Mouse (Mus musculus) forebrain, embryonic 11.5 days (tissue): ENCODE results near the gene Tgtp1. TPM values are rescaled to one million over a fixed set of nuclear protein-coding genes. Genes with fewer than 3 reads are reported as not detected.
"Not testable (repeated sequence)": the region's sequence is repeated elsewhere in the genome, so short reads cannot be mapped to it uniquely, and the experiment has no call there.

Source experiments
- ATAC-seq: fragments of 200-750 bp; cut with Nextera tagmentation; replicated peaks from 2 replicates; pipeline ENCODE4 v1.8.0; 2017; ENCODE audit warnings: moderate TSS enrichment; ENCODE audit not compliant: low FRiP score
- DNase-seq: peaks from one replicate; pipeline ENCODE4 v3.0.0-alpha.2; 2017; ENCODE audit warnings: low spot score
- H3K27ac ChIP-seq: fragments of 300-500 bp; sonication (generic); 2 replicates; pipeline ENCODE4 v1.5.1; 2014; ENCODE audit warnings: low read depth, low read length
- H3K27me3 ChIP-seq: fragments of 300-500 bp; sonication (generic); 2 replicates; pipeline ENCODE4 v1.6.1; 2014; ENCODE audit warnings: mild to moderate bottlenecking, low read length, mixed read lengths; ENCODE audit not compliant: control insufficient read depth, insufficient read depth
- H3K36me3 ChIP-seq: fragments of 300-500 bp; sonication (generic); 2 replicates; pipeline ENCODE4 v1.6.1; 2014; ENCODE audit warnings: mild to moderate bottlenecking, low read length, moderate library complexity, mixed read lengths; ENCODE audit not compliant: control insufficient read depth, insufficient read depth
- H3K4me1 ChIP-seq: fragments of 300-500 bp; sonication (generic); replicated peaks from 2 replicates; pipeline ENCODE4 v1.6.1; 2014; ENCODE audit warnings: low read length, mixed read lengths; ENCODE audit not compliant: control insufficient read depth, insufficient read depth
- H3K4me2 ChIP-seq: fragments of 300-500 bp; sonication (generic); 2 replicates; pipeline ENCODE4 v1.6.1; 2014; ENCODE audit warnings: low read depth, mild to moderate bottlenecking, low read length, moderate library complexity, mixed read lengths; ENCODE audit not compliant: severe bottlenecking
- H3K4me3 ChIP-seq: fragments of 300-500 bp; sonication (generic); 2 replicates; pipeline ENCODE4 v1.5.1; 2014; ENCODE audit warnings: low read depth, low read length
- H3K9ac ChIP-seq: fragments of 300-500 bp; sonication (generic); 2 replicates; pipeline ENCODE4 v1.6.1; 2014; ENCODE audit warnings: low read length
- H3K9me3 ChIP-seq: fragments of 300-500 bp; sonication (generic); 2 replicates; pipeline ENCODE4 v1.6.1; 2016; ENCODE audit warnings: low read length, mixed read lengths; ENCODE audit not compliant: control insufficient read depth
- WGBS: fragments of 180-500 bp; shearing (Covaris S2); extraction: QIAGEN DNeasy Blood & Tissue Kit; methylation state at CpG from one replicate; pipeline ENCODE4 v1.1.7; 2014; 5-methylcytosine and 5-hydroxymethylcytosine counted together
- polyA plus RNA-seq: library from polyadenylated mRNA; unstranded; fragments of >200 nt; fragmentation: Nextera tagmentation; extraction: Ambion mirVana; gene quantifications from 2 replicates; pipeline ENCODE4 v1.2.1, GENCODE M21; 2014

The Tgtp1 gene
- polyA plus RNA-seq = not detected in 2 replicates

DNA sequence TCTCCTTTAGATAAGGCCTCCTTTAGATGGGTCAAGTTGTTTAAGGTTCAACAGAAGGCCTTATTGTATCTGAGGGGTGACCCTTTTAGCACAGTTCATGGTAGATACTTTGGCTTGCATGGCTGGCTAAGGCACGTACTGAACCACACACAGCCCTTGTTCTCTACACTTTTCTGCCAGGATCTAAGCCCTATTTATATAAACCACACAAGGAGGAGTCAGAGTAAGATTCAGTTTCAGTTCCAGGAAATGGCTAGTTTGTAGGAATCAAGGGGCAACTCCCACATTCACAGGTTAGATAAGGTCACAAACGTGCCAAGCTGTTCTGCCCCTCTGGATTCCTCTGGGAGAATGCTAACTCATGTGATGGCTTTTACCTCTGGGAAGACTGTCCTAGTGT lies at the start of gene Tgtp1:
Gene Tgtp1, minus strand, starts transcription at position 155 of the 400 bp plus-strand sequence.
- not testable (repeated sequence) for H3K4me1 ChIP-seq, H3K27ac ChIP-seq, H3K9me3 ChIP-seq, ATAC-seq, H3K4me2 ChIP-seq, H3K27me3 ChIP-seq, H3K9ac ChIP-seq, H3K36me3 ChIP-seq, H3K4me3 ChIP-seq, DNase-seq
- 62% methylated on average over 2 of the region's 2 CpGs for WGBS

DNA sequence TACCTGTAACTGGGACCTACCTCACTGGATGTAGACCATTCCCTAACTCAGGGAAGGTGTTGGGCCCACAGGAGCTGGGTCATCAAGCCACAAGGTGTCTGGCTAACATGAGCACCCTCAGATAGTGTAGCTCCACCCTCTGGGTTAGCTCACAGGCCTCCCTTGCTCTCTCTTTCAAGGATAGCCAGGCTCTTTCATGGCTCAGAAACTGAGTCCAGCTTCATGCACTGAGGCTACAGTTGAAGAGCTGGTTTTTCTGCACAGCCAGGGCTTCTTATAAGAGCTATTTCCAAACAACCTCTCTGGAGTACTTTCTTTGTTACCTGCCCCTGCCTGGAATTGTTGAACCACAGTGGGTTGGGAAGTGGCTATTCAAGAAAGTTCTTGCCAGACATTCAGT lies 18.1 kb upstream of the Tgtp1 start:
- not testable (repeated sequence) for H3K36me3 ChIP-seq, H3K9me3 ChIP-seq, H3K27me3 ChIP-seq, ATAC-seq, H3K9ac ChIP-seq, H3K4me2 ChIP-seq, DNase-seq, H3K27ac ChIP-seq, H3K4me3 ChIP-seq, H3K4me1 ChIP-seq

DNA sequence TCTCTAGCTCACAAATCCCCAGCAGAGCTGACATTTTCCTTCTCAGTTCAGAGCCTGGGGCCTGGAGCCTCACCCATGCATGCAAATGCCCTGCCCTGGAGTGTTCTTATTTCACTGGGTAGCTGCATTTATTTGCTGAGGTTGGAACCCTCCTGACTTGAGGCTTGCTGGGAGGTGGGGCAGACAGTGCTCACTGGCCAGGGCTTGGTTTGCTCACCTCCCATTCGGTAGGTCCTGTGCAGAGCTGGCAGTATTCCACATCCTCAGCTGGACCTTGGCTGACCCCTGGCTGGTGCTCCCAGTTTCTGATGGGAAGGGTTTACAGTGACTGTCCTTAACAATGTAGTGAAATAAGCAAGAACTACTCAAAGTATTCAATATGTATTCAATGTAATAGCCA lies 12.8 kb upstream of the Tgtp1 start:
- not testable (repeated sequence) for DNase-seq, H3K36me3 ChIP-seq, H3K27me3 ChIP-seq, H3K27ac ChIP-seq, H3K9ac ChIP-seq, H3K4me3 ChIP-seq, ATAC-seq, H3K4me1 ChIP-seq, H3K9me3 ChIP-seq, H3K4me2 ChIP-seq
- WGBS = 75% methylated on average over 1 of the region's 1 CpGs

DNA sequence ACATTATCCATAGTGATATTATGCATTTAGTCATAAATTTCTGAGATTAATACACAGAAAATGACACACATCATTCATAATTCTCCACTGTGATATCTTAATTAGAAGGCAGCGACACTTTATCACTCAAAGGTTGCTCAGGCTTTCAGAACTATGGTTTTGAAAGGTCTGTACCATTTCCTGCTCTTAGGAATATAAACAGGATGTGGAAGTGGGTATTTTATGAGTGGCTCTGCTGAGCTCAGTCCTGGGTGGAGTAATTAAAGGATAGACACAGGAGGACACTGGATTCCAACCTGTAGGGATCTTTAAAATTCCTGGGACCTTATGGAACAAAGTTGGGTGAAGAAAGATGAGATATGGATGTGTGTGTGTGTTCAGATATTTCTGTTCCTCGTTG lies 12.3 kb upstream of the Tgtp1 start:
- H3K4me1 ChIP-seq, H3K4me2 ChIP-seq, H3K4me3 ChIP-seq, H3K9me3 ChIP-seq, H3K27ac ChIP-seq, H3K36me3 ChIP-seq, ATAC-seq, H3K9ac ChIP-seq, H3K27me3 ChIP-seq, DNase-seq: not testable (repeated sequence)
- WGBS = 84% methylated on average over 2 of the region's 2 CpGs

DNA sequence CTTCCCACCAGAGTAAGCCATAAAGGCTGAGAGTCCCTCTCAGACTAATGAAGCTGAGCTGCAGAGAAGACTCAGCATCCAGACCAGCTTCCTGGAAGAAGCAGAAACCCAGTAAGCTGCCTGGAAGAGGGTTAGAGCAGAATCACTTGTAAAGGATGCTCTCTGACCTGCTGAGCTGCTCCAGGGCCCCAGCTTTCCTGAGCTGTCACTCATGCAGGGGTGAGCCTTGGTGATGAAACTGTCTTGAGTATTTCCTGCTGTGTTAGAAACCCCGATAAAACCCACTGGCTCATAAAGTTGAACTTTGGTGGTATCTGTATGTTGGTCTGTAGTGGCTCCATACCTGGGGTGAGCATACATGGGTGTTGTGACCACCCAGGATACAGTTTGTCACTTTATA lies 6.4 kb upstream of the Tgtp1 start:
- ATAC-seq, H3K27ac ChIP-seq, H3K4me3 ChIP-seq, DNase-seq, H3K4me2 ChIP-seq, H3K27me3 ChIP-seq, H3K9me3 ChIP-seq, H3K9ac ChIP-seq, H3K4me1 ChIP-seq, H3K36me3 ChIP-seq: not testable (repeated sequence)
- WGBS = 87% methylated on average over 1 of the region's 1 CpGs

DNA sequence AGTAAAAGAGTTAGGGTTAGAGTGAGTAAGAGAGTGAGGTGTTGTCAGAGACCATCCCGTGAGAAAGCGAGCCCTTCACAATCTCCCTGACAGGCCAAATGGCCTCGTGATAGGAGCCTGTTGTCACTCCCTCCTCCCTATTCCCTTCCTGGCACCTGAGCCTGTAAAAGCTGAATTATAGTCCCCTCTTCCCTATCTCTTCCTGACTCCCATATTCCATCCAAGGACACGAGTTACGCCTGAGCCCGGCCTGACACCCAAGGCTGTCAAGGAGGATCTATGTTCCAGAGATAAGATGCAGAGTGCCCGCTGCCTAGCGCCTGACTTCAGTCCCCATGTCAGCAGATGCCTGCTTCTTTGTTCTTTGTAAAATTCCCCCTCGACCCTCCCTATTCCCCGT lies 676 bp downstream of the Tgtp1 start:
- H3K9me3 ChIP-seq, H3K36me3 ChIP-seq, H3K4me2 ChIP-seq, H3K27ac ChIP-seq, H3K9ac ChIP-seq, H3K27me3 ChIP-seq, ATAC-seq, DNase-seq, H3K4me3 ChIP-seq, H3K4me1 ChIP-seq: not testable (repeated sequence)
- 80% methylated on average over 10 of the region's 10 CpGs for WGBS

DNA sequence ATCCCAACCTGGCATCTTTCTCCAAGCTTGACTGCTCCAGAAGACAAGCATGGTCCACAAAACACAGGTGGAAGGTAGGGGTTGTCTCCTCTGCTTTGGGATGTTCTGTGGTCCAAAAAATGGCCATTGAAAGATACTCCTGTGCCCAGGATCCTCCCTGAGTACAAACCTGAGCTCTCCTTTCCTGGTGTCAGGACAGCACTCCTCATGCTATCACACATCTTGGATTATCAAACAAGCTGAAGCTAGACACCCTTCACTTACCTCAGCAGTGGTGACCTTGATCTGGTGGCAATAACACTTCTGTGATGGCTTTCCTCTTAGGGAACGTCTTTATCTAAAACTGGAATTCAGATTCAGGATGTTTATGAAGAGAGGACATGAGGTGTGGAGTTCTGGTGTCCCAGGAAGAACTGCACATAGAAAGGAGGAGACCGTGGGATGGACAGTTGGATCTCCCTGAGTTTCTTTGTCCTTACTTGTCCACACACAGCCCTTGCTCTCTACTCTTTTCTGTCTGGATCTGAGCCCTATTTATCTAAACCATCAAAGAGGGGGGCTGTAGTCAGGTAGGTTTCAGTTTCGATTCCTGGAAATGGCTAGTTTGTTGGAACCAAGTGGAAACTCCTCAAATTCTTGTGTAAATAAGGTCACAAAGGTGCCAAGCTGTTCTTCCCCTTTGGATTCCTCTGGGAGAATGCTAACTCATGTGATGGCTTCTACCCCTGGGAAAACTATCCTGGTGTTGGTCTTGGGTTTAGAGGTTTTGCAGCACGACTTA lies 2.0 kb downstream of the Tgtp1 start, which contains the start of gene Gm12185:
Gene Gm12185, minus strand, starts transcription at position 487 of the 781 bp plus-strand sequence.
- H3K4me2 ChIP-seq, H3K27ac ChIP-seq, H3K4me3 ChIP-seq, H3K9me3 ChIP-seq, ATAC-seq, H3K36me3 ChIP-seq, H3K27me3 ChIP-seq, DNase-seq, H3K4me1 ChIP-seq, H3K9ac ChIP-seq: not testable (repeated sequence)
- WGBS = 72% methylated on average over 4 of the region's 4 CpGs

DNA sequence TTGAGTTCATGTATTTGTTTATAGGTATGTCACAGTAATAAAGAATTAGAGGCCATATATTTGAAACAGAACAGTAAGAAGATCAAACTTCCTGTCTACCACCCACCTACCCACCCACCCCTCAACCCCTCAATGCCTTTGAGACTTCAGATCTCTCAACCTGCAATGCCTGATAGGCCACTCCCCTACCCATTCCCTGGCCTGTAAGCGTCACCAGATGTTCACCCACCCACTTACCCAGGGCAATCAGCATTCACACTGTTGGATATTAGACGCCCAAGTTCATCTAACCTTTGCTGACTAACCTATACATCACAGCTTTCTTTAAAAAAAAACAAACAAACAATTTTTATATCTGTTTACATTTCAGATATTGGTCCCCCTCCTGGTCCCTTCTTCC lies 4.0 kb downstream of the Tgtp1 start:
- H3K27ac ChIP-seq, H3K4me1 ChIP-seq, H3K4me3 ChIP-seq, H3K9me3 ChIP-seq, H3K36me3 ChIP-seq, H3K4me2 ChIP-seq, DNase-seq, ATAC-seq, H3K9ac ChIP-seq, H3K27me3 ChIP-seq: not testable (repeated sequence)
- WGBS = 86% methylated on average over 2 of the region's 2 CpGs

DNA sequence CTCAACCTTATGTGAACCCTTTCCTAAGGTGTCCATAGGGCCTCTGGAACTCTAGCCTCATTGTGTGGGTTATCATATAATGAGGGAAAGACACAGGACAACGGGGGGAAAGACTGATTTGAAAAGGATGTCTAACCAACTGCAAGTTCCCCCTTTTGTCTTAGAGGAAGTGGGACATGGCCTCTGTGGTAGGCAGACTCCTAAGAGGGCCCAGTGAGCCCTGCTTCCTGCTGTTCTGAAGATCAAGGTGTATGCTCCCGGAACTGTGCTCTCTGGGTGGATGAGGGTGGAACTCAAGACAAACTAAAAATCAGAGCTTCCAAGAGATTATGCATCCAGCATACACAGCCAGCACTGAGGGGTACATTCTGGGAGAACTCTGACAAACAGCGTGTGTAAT lies 5.8 kb downstream of the Tgtp1 start:
- not testable (repeated sequence) for H3K9ac ChIP-seq, H3K27ac ChIP-seq, H3K9me3 ChIP-seq, DNase-seq, H3K4me1 ChIP-seq, H3K4me3 ChIP-seq, H3K4me2 ChIP-seq, H3K36me3 ChIP-seq, ATAC-seq, H3K27me3 ChIP-seq
- WGBS = 93% methylated on average over 2 of the region's 3 CpGs
